Mouse (Mus musculus): ENCODE measurements around the gene Pknox2.

DNA sequence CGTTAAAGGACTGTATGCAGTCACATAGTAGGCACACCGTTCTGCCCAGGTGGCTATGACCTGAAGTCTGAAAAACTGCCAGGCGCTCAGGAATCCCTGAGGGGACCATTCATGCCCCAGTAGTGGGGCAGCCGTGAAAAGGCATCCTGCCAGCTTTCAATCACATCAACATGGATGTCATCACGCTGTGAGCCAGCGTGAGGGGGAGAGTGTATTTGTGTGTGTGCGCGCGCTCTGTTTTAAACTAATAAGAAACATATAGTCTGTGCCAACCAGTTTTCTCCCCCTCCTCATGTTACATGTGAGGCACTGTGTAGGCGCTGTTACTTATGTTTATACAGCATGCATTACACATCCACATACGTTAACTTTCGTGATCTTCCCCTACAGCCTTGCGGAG, 10.9 kb downstream of the Pknox2 start:
- TF ChIP-seq ZNF384 (IDR thresholded peaks at IDR 0.05; ENCODE audit: low read depth, low read length), result no peak
- no peak for TF ChIP-seq CHD2 (IDR thresholded peaks at IDR 0.05; ENCODE audit: low read depth, low read length)
- TF ChIP-seq HCFC1 (IDR thresholded peaks at IDR 0.05; ENCODE audit: borderline replicate concordance, insufficient read depth, low read length), result no peak

All from ES-E14 (cell line).